Mouse (Mus musculus): ENCODE measurements around the gene Ubxn11.

DNA sequence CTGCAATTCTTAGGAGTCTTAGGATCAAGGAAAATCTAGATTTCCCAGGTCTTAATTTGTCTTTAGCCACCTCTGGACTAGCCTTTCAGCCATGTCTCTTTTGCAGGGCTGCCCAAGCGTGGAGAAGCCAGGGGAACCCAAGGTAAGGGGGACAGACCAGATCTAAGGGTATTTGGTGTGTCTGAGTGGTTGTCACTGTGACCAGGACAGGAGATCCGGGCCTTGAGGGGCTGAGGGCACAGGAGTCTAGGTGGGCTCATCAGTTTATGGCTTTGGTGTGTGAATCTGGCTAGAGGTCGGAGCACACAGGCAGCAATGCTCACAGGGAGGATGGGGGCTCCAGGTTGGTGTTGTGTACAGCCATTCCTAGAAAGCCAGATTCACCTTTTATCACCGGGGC is 21.7 kb upstream of the Ubxn11 start:
- TF ChIP-seq CTCF (IDR thresholded peaks at IDR 0.05; ENCODE audit: low read depth) (no peak), EP300 (IDR thresholded peaks at IDR 0.05; ENCODE audit: low read depth) (no peak)
